Mouse (Mus musculus) adrenal gland, postnatal 10 days (tissue): ENCODE data around the gene Hcn3. TPM values are rescaled to one million over a fixed set of nuclear protein-coding genes. Genes with fewer than 3 reads are reported as not detected.

Source experiments
- DNase-seq: peaks from one replicate; pipeline ENCODE4 v3.0.0; 2021; ENCODE audit warnings: mixed read lengths
- total RNA-seq, 2 experiments: library from RNA; stranded (reverse); gene quantifications; 2 replicates each; pipeline ENCODE4 v1.2.3; 2021

The Hcn3 gene
- total RNA-seq, 2 experiments from 2014 or later = 2.2 to 5.7 TPM

DNA sequence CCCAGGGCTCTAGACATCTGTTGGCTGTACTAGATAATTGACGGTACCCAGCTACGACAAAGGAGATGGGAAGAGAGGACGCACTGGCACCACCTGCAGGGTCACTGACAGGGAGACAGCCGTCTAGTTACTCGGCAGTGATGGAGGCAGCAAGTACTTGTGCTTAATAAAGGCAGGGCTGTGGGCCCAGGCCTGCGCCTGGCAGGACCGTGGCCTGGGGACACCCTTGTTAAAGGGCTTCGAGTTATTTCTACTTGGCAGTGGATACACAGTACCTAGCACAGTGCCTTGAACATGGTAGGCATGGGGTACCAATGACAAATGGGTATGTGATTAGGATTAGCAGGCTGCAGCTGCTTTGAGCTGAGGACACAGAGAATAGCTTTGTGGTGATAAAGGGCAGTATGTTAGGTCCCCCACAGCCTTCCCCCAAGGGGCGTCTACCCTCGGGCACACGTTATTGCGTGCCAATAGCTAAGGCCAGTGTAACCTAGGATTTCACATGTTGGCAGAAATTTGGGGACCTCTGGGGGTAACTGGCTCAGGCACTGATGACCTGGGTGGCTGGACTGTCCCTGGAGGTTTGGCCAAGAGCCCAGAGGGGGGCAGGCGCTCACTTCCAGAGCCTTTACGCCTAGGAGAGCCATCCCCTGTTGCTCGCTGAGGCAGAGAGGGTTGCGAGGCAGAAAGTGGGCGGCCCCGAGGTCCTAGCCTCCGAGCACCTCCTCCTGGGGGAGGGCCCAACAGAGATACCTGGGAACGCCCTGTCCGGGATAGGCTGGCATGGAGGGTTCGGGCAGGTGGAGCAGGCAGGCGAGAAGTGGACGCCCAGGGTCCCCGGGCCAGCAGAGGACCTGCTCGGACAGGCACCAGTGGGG is 12.7 kb downstream of the Hcn3 start:
- DNase-seq = peak; percentile 56

DNA sequence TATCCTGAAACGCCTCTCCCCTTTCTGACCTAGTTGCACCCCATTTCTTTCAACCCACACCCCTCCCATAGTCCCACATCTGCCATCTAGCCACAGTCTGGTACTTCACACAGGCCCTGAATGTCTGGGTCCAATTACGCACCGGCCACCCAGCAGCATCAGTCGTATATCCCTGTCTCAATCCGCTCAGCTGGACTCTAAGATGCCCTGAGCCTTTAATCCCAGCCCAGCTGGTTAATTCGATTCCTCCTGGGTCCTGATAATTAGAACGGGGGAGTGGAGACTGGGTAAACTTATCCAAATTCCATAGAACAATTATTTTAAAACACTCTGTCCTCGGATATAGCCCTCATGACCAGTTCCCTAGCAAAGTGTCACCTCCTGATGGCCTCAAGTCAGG is 14.4 kb downstream of the Hcn3 start:
- no peak for DNase-seq

DNA sequence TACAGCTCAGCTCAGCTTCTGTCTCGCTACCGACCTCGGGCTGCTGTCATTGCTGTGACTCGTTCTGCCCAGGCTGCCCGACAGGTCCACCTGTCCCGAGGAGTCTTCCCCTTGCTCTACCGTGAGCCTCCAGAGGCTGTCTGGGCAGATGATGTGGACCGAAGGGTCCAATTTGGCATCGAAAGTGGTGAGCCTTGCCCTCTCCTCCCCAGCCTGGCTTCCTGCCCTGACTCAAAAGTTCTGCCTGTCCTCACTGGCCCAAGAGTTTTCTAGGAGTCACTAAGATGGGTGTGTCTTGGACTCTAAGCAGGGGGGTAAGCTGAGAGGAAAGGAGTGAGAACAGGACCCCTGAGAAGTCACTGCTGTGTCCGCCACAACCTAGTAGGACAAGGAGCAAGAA is 15.2 kb downstream of the Hcn3 start:
- no peak for DNase-seq

DNA sequence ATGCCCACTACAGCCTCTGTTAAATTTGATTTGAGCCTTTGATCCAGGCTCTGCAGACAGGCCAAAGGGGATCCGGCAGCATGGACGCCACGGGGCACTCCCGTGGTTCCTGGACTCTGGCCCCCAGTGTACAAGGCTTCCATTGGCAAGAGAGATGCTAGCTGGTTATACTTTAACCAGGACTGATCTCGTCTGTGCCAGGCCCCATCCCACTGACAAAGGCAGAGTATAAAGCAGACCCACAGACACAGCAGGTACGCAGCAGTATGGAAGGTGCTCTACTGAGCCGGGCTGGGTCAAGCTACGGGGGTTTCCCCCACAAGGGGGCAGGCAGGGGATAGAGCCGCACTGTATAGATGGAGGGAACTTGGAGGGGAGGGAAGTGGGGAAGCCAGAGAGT is 23.6 kb downstream of the Hcn3 start:
- DNase-seq = no peak

GRCm38 (mm10) chr3:89135958-89136357 is 24.0 kb downstream of the Hcn3 start, which contains the start of gene Pklr:
TSS of gene Pklr (plus strand) at chr3:89136142.
- DNase-seq = no peak

GRCm38 (mm10) chr3:89133752-89134151 is 26.2 kb downstream of the Hcn3 start:
- no peak for DNase-seq

DNA sequence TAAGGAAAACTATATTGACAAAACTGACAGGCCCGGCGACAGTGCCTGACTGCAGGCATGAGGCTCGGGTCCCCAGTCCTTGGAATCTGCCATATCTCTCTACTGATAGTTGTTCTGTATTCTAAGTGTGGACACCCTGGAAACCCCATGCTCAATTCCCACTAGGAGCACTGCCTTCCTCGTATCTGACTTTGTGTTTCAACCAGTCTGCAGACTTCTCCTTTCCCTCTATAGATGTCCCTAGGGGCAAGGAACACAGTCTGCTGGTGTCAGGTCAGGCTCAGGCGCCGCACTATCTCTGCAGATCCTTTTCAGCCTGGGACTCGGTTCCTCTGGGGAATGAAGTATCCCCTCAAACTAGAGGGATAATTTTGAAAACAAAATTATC is 26.9 kb downstream of the Hcn3 start:
- no peak for DNase-seq

DNA sequence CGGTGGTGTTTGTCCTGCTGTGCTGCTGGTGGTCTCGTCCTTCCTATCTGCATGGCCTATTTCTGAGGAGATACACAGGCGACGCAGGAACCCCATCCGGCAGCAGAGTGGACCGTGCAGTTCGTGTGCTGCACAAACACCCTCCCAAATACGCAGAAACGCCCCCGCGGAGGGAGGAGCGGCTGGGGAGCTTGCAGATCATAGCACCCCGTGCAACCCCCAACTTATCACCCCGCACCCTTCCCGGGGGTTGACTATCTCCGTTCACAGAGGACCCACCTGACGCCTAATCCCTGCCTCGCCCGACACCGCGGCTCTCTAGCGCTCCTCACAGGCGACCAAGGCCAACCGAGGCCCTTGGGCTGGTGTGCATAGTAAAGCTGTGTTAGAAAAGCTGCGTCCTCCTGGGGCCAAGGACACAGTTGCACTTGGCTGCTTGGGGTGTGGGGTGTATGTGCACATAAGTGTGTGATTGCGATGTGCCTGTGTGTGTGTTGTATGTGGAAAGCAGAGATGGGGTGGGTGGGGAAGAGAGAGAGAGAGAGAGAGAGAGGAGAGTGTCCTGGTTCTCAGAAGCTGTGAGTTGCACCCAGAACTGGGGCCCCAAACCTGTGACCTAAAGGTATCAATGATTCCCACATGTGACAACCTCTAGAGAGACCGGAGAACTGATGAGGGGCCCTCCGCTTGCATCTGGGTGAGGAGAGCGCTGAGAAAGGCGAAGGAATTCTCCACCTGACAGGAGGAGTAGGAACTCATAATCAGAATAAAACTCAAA is 27.5 kb downstream of the Hcn3 start:
- DNase-seq = peak; percentile 70

DNA sequence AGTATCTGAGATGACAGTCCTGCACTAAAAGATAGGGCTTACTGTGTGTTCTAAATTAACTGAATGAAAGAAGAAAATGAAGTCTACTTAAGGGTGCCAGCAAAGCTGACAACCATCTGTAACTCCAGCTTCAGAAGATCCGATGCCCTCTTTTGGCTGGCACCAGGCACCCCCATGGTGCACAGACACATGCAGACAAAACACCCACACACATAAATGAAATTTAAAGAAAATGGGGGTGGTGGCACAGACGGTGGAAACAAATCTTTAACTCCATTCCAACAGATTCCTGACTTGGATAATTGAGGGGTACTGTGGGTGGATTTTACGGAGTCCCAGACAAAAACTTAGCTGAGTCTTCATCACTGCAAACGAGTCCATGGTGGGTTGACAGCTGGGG is 28.2 kb downstream of the Hcn3 start:
- no peak for DNase-seq

DNA sequence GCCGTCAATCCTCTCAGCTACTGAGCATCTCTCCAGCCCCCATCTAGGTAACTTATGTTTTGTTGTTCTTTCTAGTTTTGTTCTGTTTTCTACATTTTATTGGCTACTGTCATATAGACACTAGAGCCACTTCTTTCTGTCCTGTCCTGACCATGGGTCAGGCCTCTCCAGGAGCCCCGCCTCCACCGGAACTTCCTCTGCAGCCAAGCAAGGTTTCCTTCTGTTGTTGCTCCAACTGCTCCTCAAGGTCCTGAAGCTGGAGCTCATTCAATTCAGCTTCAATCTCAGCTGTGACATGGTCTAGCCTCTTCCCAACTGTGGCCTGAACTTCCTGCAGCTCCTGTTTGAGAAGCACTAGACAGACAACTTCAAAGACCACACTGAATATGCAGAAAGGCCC is 30.1 kb downstream of the Hcn3 start:
- DNase-seq = peak; percentile 37

DNA sequence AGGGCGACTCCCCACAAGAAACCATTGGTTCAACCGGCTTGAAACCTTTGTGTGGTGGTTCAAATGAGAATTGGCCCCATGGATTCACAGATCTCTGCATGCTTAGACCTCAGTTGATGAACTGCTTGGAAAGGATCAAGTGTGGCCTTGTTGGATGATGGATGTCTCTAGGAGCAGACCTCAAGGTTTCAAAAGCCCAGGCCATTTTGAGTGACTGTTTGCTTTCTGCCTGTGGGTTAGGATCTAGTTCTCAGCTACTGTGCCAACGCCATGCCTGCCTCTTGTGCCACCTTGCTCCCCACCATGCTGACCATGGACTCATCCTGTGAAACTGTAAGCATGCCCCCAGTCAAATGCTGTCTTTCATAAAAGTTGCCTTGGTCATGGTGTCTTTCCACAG is 34.0 kb downstream of the Hcn3 start:
- peak; percentile 18 for DNase-seq

DNA sequence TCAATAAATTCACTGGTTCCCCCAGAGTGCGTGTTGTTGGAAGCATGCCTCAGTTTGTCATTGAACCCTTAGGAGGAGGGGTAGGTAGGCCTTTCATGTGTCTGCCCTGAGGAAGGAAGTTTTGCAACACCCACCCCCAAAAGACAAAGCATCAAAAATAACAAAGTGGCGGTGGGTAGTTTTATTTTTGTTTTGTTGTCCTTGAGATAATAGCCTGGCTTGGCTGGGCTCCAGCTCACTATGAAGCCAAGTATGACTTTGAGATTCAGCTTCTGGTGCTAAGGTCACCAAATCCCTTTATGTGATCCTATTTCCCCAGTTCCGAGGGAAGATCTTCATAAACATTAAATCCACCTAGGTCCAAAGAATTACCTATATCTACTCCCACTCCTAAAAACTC is 35.8 kb downstream of the Hcn3 start:
- peak; percentile 68 for DNase-seq

DNA sequence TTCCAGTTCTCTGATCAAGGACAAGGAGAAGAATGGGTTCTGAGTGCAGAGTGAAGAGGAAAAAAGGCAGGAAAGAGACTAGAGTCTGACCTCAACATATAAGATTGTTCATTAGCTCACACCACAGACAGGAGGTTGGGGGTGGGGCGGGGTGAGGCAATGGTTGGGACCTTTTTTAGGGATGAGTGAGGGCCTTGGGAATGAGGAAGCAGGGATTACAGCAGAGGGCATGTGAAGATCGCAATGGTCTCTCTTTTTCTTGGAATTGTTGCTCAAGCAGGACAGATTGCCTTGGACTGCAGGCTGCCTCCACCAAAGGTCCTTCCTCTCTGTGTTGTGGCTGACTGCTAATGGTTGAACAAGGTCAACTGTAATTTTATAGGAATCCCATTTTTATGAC is 36.7 kb downstream of the Hcn3 start:
- peak; percentile 67 for DNase-seq

GRCm38 (mm10) chr3:89115522-89115921 is 44.5 kb downstream of the Hcn3 start:
- DNase-seq = no peak

GRCm38 (mm10) chr3:89113058-89113457 is 46.9 kb downstream of the Hcn3 start:
- DNase-seq = no peak

DNA sequence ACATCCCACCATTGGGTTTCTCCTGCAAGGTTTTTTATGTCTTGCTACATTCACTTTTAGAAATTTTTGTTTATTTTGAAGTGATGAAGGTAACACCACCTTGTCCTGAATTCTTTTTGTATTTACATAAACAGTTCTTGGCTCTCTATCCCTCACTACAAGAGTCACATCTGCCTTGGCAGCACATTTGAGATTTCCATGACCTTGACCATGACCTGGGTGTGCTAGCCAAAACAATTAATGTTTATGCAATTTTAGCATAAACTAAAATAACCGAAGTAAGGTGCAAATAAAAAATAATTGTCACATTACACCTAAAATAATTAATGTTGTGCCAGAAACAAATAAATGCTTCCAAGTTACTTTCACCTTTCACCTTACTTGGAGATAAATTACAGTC is 51.9 kb downstream of the Hcn3 start:
- peak; percentile 57 for DNase-seq

GRCm38 (mm10) chr3:89107545-89107944 is 52.5 kb downstream of the Hcn3 start:
- no peak for DNase-seq

DNA sequence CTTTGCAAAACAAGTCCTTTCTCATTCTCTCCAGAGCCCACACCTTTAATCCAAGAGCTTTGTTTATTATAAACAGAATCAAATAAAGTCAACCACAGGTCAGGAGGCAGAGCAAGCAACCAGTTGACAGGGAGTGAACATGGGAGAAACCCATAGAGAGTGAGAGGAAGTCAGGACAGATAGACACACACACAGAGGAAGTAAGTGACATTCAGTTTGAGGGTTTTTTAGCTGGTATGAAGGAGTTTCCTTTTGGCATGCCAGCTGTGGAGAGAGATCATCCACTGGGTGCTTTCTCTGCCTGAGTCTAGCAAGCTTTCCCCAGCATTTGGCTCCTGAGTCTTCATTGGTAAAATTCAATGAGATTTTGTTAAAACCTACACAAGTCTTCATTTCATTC is 53.1 kb downstream of the Hcn3 start:
- DNase-seq = no peak

DNA sequence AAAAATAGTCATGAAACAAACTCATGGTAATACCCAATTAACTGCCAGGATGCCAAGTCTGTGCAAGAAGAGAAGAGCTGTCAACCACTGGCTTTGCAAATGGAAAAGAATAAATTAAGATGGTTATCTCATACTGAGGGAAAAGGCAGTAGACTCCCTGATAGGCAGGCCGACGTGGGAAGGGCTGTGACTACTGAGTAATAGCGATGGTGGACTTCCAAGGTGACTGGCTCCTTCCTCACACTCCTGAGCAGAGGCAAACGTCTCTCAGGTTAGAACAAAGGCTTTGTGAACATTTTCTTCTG is 56.8 kb downstream of the Hcn3 start:
- no peak for DNase-seq

GRCm38 (mm10) chr3:89102495-89103290 is 57.3 kb downstream of the Hcn3 start:
- DNase-seq = no peak

DNA sequence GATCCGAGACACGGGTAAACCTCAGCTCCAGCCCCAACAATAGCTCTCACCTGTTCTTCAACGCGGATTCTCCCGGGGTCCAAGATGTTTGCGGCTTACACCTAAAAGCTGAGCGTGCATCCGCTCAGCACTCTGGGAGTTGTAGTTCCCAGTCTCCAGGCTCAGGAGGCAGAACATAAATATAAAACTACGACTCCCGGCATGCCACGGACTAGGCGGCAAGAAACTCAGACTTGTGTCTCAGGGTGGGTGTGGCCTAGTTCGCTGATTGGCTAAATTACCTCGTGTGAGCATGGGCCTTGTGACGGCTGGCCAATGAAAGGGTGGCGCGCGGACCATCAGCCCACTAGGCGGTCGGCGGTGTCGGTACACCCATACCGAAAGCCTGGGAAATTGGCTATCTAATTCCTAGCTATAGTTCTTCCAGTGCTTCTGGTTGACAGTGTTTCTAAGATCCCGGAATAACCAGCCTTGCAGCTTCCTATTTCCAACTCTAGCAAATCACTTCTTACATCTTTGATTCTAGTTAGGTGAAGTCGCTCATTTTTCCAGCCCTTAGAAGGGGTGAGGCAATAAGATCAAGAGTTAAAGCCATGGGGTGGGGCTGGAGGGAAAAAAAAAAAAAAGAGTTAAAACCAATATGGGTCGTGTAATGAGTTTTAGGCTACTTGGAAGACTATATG is 58.0 kb downstream of the Hcn3 start, which contains the start of gene Fdps:
Fdps (minus strand) TSS at position 148 of the 683 bp plus-strand sequence.
- peak; percentile 94 for DNase-seq

GRCm38 (mm10) chr3:89101459-89101811 is 58.6 kb downstream of the Hcn3 start:
- DNase-seq = no peak
